Mouse (Mus musculus) midbrain, embryonic 12.5 days (tissue): ENCODE measurements around the gene Dusp10. TPM values are rescaled to one million over a fixed set of nuclear protein-coding genes. Genes with fewer than 3 reads are reported as not detected.

Experiments used
- ATAC-seq: fragments of 200-750 bp; cut with Nextera tagmentation; 2 replicates; pipeline ENCODE4 v1.8.0; 2017; ENCODE audit warnings: low read depth, moderate TSS enrichment, moderate library complexity; ENCODE audit not compliant: low FRiP score
- H3K27ac ChIP-seq: fragments of 300-500 bp; sonication (generic); replicated peaks from 2 replicates; pipeline ENCODE4 v1.5.1; 2016; ENCODE audit warnings: mild to moderate bottlenecking
- H3K27me3 ChIP-seq: fragments of 300-500 bp; sonication (generic); 2 replicates; pipeline ENCODE4 v1.6.1; 2016; ENCODE audit warnings: mild to moderate bottlenecking
- H3K36me3 ChIP-seq: fragments of 300-500 bp; sonication (generic); 2 replicates; pipeline ENCODE4 v1.6.1; 2016
- H3K4me1 ChIP-seq: fragments of 300-500 bp; sonication (generic); 2 replicates; pipeline ENCODE4 v1.6.1; 2016
- H3K4me2 ChIP-seq: fragments of 300-500 bp; sonication (generic); replicated peaks from 2 replicates; pipeline ENCODE4 v1.6.1; 2016; ENCODE audit warnings: mild to moderate bottlenecking, moderate library complexity
- H3K4me3 ChIP-seq: fragments of 300-500 bp; sonication (generic); 2 replicates; pipeline ENCODE4 v1.5.1; 2016; ENCODE audit warnings: mild to moderate bottlenecking
- H3K9ac ChIP-seq: fragments of 300-500 bp; sonication (generic); replicated peaks from 2 replicates; pipeline ENCODE4 v1.6.1; 2016; ENCODE audit warnings: mild to moderate bottlenecking, moderate library complexity
- H3K9me3 ChIP-seq: fragments of 300-500 bp; sonication (generic); 2 replicates; pipeline ENCODE4 v1.6.1; 2016; ENCODE audit warnings: mild to moderate bottlenecking
- WGBS: fragments of 180-500 bp; shearing (Covaris S2); methylation state at CpG from one replicate; pipeline ENCODE4 v1.1.7; 2016; 5-methylcytosine and 5-hydroxymethylcytosine counted together
- polyA plus RNA-seq: library from polyadenylated mRNA; unstranded; fragments of >200 nt; fragmentation: Nextera tagmentation; extraction: Ambion mirVana; gene quantifications from 2 replicates; pipeline ENCODE4 v1.2.1, GENCODE M21; 2016

Gene Dusp10
- polyA plus RNA-seq, 1 experiment from 2014 or later = 10.3 TPM

- H3K36me3 ChIP-seq = no peaks in the 10 kb centered on the region
- H3K27ac ChIP-seq = no peak overlapping the region
- H3K4me1 ChIP-seq = no peaks in the 10 kb centered on the region
- no peaks in the 10 kb centered on the region for H3K27me3 ChIP-seq
- no peaks in the 10 kb centered on the region for H3K9me3 ChIP-seq
- no peak for ATAC-seq
- H3K4me2 ChIP-seq = no peak overlapping the region
- WGBS = 85% methylated on average over 7 of the region's 7 CpGs
- H3K9ac ChIP-seq = no peak overlapping the region
- H3K4me3 ChIP-seq = no peak overlapping the region
Measured at GRCm38 (mm10) chr1:184083166-184083565, 70.1 kb downstream of the Dusp10 start.

- no peak overlapping the region for H3K9ac ChIP-seq
- H3K9me3 ChIP-seq = no peaks in the 10 kb centered on the region
- no peaks in the 10 kb centered on the region for H3K36me3 ChIP-seq
- H3K27ac ChIP-seq = no peak overlapping the region
- 92% methylated on average over 3 of the region's 3 CpGs for WGBS
- ATAC-seq = no peak
- H3K4me3 ChIP-seq = no peak overlapping the region
- H3K4me1 ChIP-seq = no peaks in the 10 kb centered on the region; the same call in 1 of the 2 replicates
- H3K27me3 ChIP-seq = no peaks in the 10 kb centered on the region
- no peak overlapping the region for H3K4me2 ChIP-seq
Measured at GRCm38 (mm10) chr1:184084961-184085360, 71.9 kb downstream of the Dusp10 start.

GRCm38 (mm10) chr1:184090515-184090914 is 77.4 kb downstream of the Dusp10 start:
- Histone ChIP-seq H3K9me3 (no peaks in the 10 kb centered on the region), H3K9ac (no peak overlapping the region), H3K4me2 (no peak overlapping the region), H3K27me3 (no peaks in the 10 kb centered on the region), H3K36me3 (no peaks in the 10 kb centered on the region), H3K4me1 (peaks cover 2% of the 10 kb centered on the region; the same call in 1 of the 2 replicates), H3K27ac (no peak overlapping the region), H3K4me3 (no peak overlapping the region)
- WGBS = 64% methylated on average over 6 of the region's 6 CpGs
- ATAC-seq = no peak; the same call in 1 of the 2 replicates

GRCm38 (mm10) chr1:184094914-184095313 is 81.8 kb downstream of the Dusp10 start:
- Histone ChIP-seq H3K4me3 (no peak overlapping the region), H3K4me2 (no peak overlapping the region), H3K9ac (no peak overlapping the region), H3K27me3 (no peaks in the 10 kb centered on the region), H3K36me3 (no peaks in the 10 kb centered on the region), H3K4me1 (peaks cover 2% of the 10 kb centered on the region; the same call in 1 of the 2 replicates), H3K27ac (no peak overlapping the region), H3K9me3 (no peaks in the 10 kb centered on the region)
- no peak for ATAC-seq
- 34% methylated on average over 3 of the region's 3 CpGs for WGBS

- Histone ChIP-seq H3K4me2 (no peak overlapping the region), H3K27me3 (no peaks in the 10 kb centered on the region), H3K4me3 (no peak overlapping the region), H3K4me1 (no peaks in the 10 kb centered on the region), H3K36me3 (no peaks in the 10 kb centered on the region), H3K9ac (no peak overlapping the region), H3K27ac (no peak overlapping the region), H3K9me3 (no peaks in the 10 kb centered on the region)
- WGBS = 94% methylated on average over 5 of the region's 5 CpGs
- ATAC-seq = no peak
Measured at GRCm38 (mm10) chr1:184100414-184100813, 87.3 kb downstream of the Dusp10 start.

- WGBS = 95% methylated on average over 9 of the region's 9 CpGs
- ATAC-seq = no peak
- Histone ChIP-seq H3K4me1 (no peaks in the 10 kb centered on the region), H3K27me3 (no peaks in the 10 kb centered on the region), H3K4me2 (no peak overlapping the region), H3K9me3 (no peaks in the 10 kb centered on the region), H3K9ac (no peak overlapping the region), H3K36me3 (no peaks in the 10 kb centered on the region), H3K27ac (no peak overlapping the region), H3K4me3 (no peak overlapping the region)
Measured at GRCm38 (mm10) chr1:184100927-184101749, 88.0 kb downstream of the Dusp10 start.

GRCm38 (mm10) chr1:184101750-184102046 is 88.6 kb downstream of the Dusp10 start:
- Histone ChIP-seq H3K9ac (no peak overlapping the region), H3K27me3 (no peaks in the 10 kb centered on the region), H3K4me3 (no peak overlapping the region), H3K4me1 (no peaks in the 10 kb centered on the region), H3K27ac (no peak overlapping the region), H3K9me3 (no peaks in the 10 kb centered on the region), H3K36me3 (no peaks in the 10 kb centered on the region), H3K4me2 (no peak overlapping the region)
- ATAC-seq = no peak
- 89% methylated on average over 4 of the region's 4 CpGs for WGBS

GRCm38 (mm10) chr1:184106832-184107231 is 93.7 kb downstream of the Dusp10 start:
- Histone ChIP-seq H3K27me3 (no peaks in the 10 kb centered on the region), H3K4me2 (no peak overlapping the region), H3K9ac (no peak overlapping the region), H3K4me3 (no peak overlapping the region), H3K4me1 (no peaks in the 10 kb centered on the region), H3K9me3 (no peaks in the 10 kb centered on the region), H3K36me3 (no peaks in the 10 kb centered on the region), H3K27ac (no peak overlapping the region)
- no peak for ATAC-seq
- WGBS = 56% methylated on average over 2 of the region's 2 CpGs

- Histone ChIP-seq H3K27me3 (no peaks in the 10 kb centered on the region), H3K9ac (no peak overlapping the region), H3K4me1 (no peaks in the 10 kb centered on the region), H3K9me3 (no peaks in the 10 kb centered on the region), H3K4me2 (no peak overlapping the region), H3K27ac (no peak overlapping the region), H3K36me3 (no peaks in the 10 kb centered on the region), H3K4me3 (no peak overlapping the region)
- 86% methylated on average over 4 of the region's 4 CpGs for WGBS
- ATAC-seq = no peak
Measured at GRCm38 (mm10) chr1:184107448-184107847, 94.3 kb downstream of the Dusp10 start.

- 81% methylated on average over 1 of the region's 1 CpGs for WGBS
Measured at GRCm38 (mm10) chr1:184108254-184108653, 95.2 kb downstream of the Dusp10 start.

GRCm38 (mm10) chr1:184117586-184117985 is 104.5 kb downstream of the Dusp10 start:
- Histone ChIP-seq H3K9ac (no peak overlapping the region), H3K27ac (no peak overlapping the region), H3K27me3 (no peaks in the 10 kb centered on the region), H3K4me1 (no peaks in the 10 kb centered on the region), H3K36me3 (no peaks in the 10 kb centered on the region), H3K9me3 (no peaks in the 10 kb centered on the region), H3K4me2 (no peak overlapping the region), H3K4me3 (no peak overlapping the region)
- ATAC-seq = no peak
- WGBS = 84% methylated on average over 7 of the region's 7 CpGs

More at GRCm38 (mm10) chr1:184108254-184108653, 95.2 kb downstream of the Dusp10 start:
- Histone ChIP-seq H3K27me3 (no peaks in the 10 kb centered on the region), H3K9ac (no peak overlapping the region), H3K4me3 (no peak overlapping the region), H3K4me2 (no peak overlapping the region), H3K27ac (no peak overlapping the region), H3K4me1 (no peaks in the 10 kb centered on the region), H3K9me3 (no peaks in the 10 kb centered on the region), H3K36me3 (no peaks in the 10 kb centered on the region)
- ATAC-seq = no peak

GRCm38 (mm10) chr1:184117991-184118390 is 104.9 kb downstream of the Dusp10 start:
- WGBS = 88% methylated on average over 2 of the region's 2 CpGs
- no peak overlapping the region for H3K9ac ChIP-seq
- H3K36me3 ChIP-seq = no peaks in the 10 kb centered on the region
- ATAC-seq = no peak
- H3K27me3 ChIP-seq = no peaks in the 10 kb centered on the region
- no peak overlapping the region for H3K27ac ChIP-seq
- H3K4me3 ChIP-seq = no peak overlapping the region
- no peaks in the 10 kb centered on the region for H3K9me3 ChIP-seq
- H3K4me1 ChIP-seq = no peaks in the 10 kb centered on the region
- H3K4me2 ChIP-seq = no peak overlapping the region

GRCm38 (mm10) chr1:184118586-184118985 is 105.5 kb downstream of the Dusp10 start:
- Histone ChIP-seq H3K27me3 (no peaks in the 10 kb centered on the region), H3K4me3 (no peak overlapping the region), H3K4me1 (no peaks in the 10 kb centered on the region), H3K27ac (no peak overlapping the region), H3K9me3 (no peaks in the 10 kb centered on the region), H3K36me3 (no peaks in the 10 kb centered on the region), H3K9ac (no peak overlapping the region), H3K4me2 (no peak overlapping the region)
- no peak for ATAC-seq
- WGBS = 100% methylated on average over 1 of the region's 1 CpGs
